Mouse (Mus musculus) lung, postnatal 0 days (tissue): ENCODE measurements around the gene Bcap29. TPM values are rescaled to one million over a fixed set of nuclear protein-coding genes. Genes with fewer than 3 reads are reported as not detected.
"Not testable (repeated sequence)": the region's sequence is repeated elsewhere in the genome, so short reads cannot be mapped to it uniquely, and the experiment has no call there.

Experiments
- ATAC-seq: fragments of 200-750 bp; cut with Nextera tagmentation; 2 replicates; pipeline ENCODE4 v1.8.0; 2017; ENCODE audit warnings: moderate library complexity
- DNase-seq: peaks from one replicate; pipeline ENCODE4 v3.0.0-alpha.2; 2016; ENCODE audit warnings: low spot score
- H3K27ac ChIP-seq: fragments of 300-500 bp; sonication (generic); 2 replicates; pipeline ENCODE4 v1.5.1; 2014; ENCODE audit warnings: antibody characterized with exemption, mild to moderate bottlenecking, low read length, mixed read lengths
- H3K27me3 ChIP-seq: fragments of 300-500 bp; sonication (generic); replicated peaks from 2 replicates; pipeline ENCODE4 v1.6.1; 2014; ENCODE audit warnings: low read length, mixed read lengths; ENCODE audit not compliant: insufficient read depth
- H3K36me3 ChIP-seq: fragments of 300-500 bp; sonication (generic); 2 replicates; pipeline ENCODE4 v1.6.1; 2014; ENCODE audit warnings: low read length, mixed read lengths; ENCODE audit not compliant: insufficient read depth
- H3K4me1 ChIP-seq: fragments of 300-500 bp; sonication (generic); 2 replicates; pipeline ENCODE4 v1.6.1; 2014; ENCODE audit warnings: antibody characterized with exemption, low read depth, low read length, mixed read lengths; ENCODE audit not compliant: insufficient read depth
- H3K4me2 ChIP-seq: fragments of 300-500 bp; sonication (generic); replicated peaks from 2 replicates; pipeline ENCODE4 v1.6.1; 2014; ENCODE audit warnings: low read depth, mild to moderate bottlenecking, low read length, moderate library complexity, mixed read lengths
- H3K4me3 ChIP-seq: fragments of 300-500 bp; sonication (generic); 2 replicates; pipeline ENCODE4 v1.5.1; 2014; ENCODE audit warnings: low read depth, low read length
- H3K9ac ChIP-seq: fragments of 300-500 bp; sonication (generic); replicated peaks from 2 replicates; pipeline ENCODE4 v1.6.1; 2014; ENCODE audit warnings: low read depth, mild to moderate bottlenecking
- H3K9me3 ChIP-seq: fragments of 300-500 bp; sonication (generic); 2 replicates; pipeline ENCODE4 v1.6.1; 2016; ENCODE audit warnings: low read length, mixed read lengths
- CTCF ChIP-seq: IDR thresholded peaks from 2 replicates; pipeline ENCODE4 v1.5.1; 2016; ENCODE audit warnings: antibody characterized with exemption, mild to moderate bottlenecking
- EP300 ChIP-seq: IDR thresholded peaks from 2 replicates; pipeline ENCODE4 v1.6.1; 2016; ENCODE audit warnings: antibody characterized with exemption, mild to moderate bottlenecking, control low read depth
- WGBS: fragments of 180-500 bp; shearing (Covaris S2); extraction: QIAGEN DNeasy Blood & Tissue Kit; methylation state at CpG from one replicate; pipeline ENCODE4 v1.1.7; 2014; 5-methylcytosine and 5-hydroxymethylcytosine counted together
- polyA plus RNA-seq: library from polyadenylated mRNA; unstranded; fragments of >200 nt; fragmentation: Nextera tagmentation; extraction: Ambion mirVana; gene quantifications from 2 replicates; pipeline ENCODE4 v1.2.1, GENCODE M21; 2015

Gene Bcap29
- polyA plus RNA-seq, 1 experiment from 2014 or later, result 30.3 TPM

- Histone ChIP-seq H3K36me3 (no peaks in the 10 kb centered on the region), H3K4me3 (no peak overlapping the region), H3K9me3 (no peaks in the 10 kb centered on the region), H3K4me1 (no peaks in the 10 kb centered on the region), H3K9ac (no peak overlapping the region), H3K27ac (no peak overlapping the region), H3K27me3 (no peaks in the 10 kb centered on the region), H3K4me2 (peak overlapping the region; percentile 70; the same call in 1 of the 2 replicates)
- WGBS, result 71% methylated on average over 5 of the region's 5 CpGs
- ATAC-seq (no peak), DNase-seq (no peak)
- TF ChIP-seq CTCF (no peak), EP300 (no peak)
Observed at GRCm38 (mm10) chr12:31653611-31654010, 19.2 kb upstream of the Bcap29 start.

DNA sequence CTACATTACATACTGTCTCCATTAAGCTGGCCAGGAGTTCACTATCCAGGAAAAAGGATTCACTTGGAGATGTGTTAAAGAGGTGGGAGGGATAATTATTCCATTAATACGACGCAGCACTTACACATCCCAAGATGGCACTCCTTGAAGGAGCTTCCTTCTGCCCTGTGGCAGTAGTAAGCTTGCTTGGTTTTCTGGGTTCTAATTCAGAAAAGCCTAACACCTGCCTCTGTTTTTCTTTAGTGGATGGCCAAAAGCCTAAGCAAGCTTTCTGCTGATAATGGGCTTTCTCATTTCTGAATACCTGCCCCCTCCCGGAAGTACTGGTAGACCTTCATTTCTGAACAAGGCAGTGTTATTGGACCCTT lies 766 bp upstream of the Bcap29 start:
- peak overlapping the region; percentile 77; the same call in 1 of the 2 replicates for H3K4me2 ChIP-seq
- H3K9ac ChIP-seq, result no peak overlapping the region; the same call in 1 of the 2 replicates
- H3K27ac ChIP-seq, result no peak overlapping the region
- TF ChIP-seq CTCF, result no peak
- no peak for TF ChIP-seq EP300
- H3K4me3 ChIP-seq, result no peak overlapping the region
- DNase-seq, result no peak
- no peak for ATAC-seq
- H3K36me3 ChIP-seq, result no peaks in the 10 kb centered on the region
- H3K9me3 ChIP-seq, result no peaks in the 10 kb centered on the region
- no peaks in the 10 kb centered on the region for H3K27me3 ChIP-seq
- no peaks in the 10 kb centered on the region; the same call in 1 of the 2 replicates for H3K4me1 ChIP-seq
- 94% methylated on average over 3 of the region's 3 CpGs for WGBS

DNA sequence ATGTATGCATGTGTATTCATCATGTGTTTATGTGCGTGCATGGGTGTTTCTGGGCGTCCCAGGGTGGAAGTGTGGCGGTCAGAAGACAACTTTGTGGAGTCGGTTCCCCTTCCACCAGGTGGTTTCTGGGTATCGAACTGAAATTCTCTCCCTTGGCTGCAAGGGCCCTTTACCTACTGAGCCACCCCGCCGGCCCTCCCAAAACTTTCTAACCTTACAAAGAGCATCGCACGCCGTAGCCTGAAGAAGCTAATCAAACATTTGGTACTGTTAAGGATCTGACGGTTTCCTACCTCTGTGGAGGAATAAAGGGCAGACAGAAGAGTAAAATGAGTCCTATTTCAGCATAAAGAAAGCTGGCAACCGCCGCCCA lies 502 bp downstream of the Bcap29 start:
- 9% methylated on average over 13 of the region's 13 CpGs for WGBS

DNA sequence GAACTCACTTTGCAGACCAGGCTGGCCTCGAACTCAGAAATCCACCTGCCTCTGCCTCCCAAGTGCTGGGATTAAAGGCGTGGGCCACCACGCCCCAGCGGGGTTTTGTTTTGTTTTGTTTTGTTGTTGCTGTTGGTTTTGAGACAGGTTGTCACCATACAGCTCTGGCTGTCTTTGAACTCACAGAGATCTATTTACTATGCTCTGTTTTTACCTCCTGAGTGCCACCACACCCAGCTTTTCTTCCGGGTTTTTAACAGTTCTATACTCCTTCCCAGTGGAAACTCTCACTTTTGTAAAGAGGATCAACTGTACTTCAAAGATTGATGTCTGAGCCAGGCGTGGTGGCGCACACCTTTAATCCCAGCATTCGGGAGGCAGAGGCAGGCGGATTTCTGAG lies 6.1 kb downstream of the Bcap29 start:
- not testable (repeated sequence) for H3K4me3 ChIP-seq, H3K4me1 ChIP-seq, H3K27ac ChIP-seq, H3K36me3 ChIP-seq, ATAC-seq, DNase-seq, H3K27me3 ChIP-seq, H3K9ac ChIP-seq, H3K4me2 ChIP-seq, H3K9me3 ChIP-seq
- WGBS, result 91% methylated on average over 9 of the region's 9 CpGs

More for the DNA sequence above, 502 bp downstream of the Bcap29 start:
- H3K27ac ChIP-seq, result peak overlapping the region; percentile 68; the same call in 1 of the 2 replicates
- H3K27me3 ChIP-seq, result no peaks in the 10 kb centered on the region
- H3K9me3 ChIP-seq, result no peaks in the 10 kb centered on the region
- no peak for TF ChIP-seq CTCF
- TF ChIP-seq EP300, result no peak
- H3K4me1 ChIP-seq, result no peaks in the 10 kb centered on the region; the same call in 1 of the 2 replicates
- H3K36me3 ChIP-seq, result no peaks in the 10 kb centered on the region
- peak overlapping the region; percentile 56 for H3K4me3 ChIP-seq
- H3K9ac ChIP-seq, result peak overlapping the region; percentile 68
- peak overlapping the region; percentile 77 for H3K4me2 ChIP-seq
- peak; percentile 53 for ATAC-seq
- peak; percentile 40 for DNase-seq

DNA sequence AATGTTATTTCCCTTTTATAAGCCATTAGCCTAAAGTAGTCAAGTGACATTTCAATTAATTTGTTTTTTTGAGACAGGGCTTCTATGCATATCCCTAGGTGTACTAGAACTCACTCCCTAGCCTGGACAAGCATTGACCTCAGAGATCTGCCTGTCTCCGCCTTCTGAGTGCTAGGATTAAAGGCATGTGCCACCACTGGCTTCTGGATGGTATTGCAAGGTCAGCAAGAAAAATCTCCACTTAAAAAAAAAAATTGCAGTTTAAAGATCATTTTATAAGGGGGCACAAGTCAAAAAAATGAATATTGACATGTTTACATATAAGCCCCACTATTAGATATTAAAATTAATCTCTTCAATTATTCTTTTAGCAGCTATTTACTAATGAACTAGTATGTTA lies 9.4 kb downstream of the Bcap29 start:
- ATAC-seq (no peak), DNase-seq (no peak)
- Histone ChIP-seq H3K9me3 (no peaks in the 10 kb centered on the region), H3K36me3 (0 out of 2 replicates have a peak, but pooled peaks cover 6% of the 10 kb centered on the region), H3K9ac (no peak overlapping the region), H3K4me1 (no peaks in the 10 kb centered on the region), H3K4me2 (no peak overlapping the region), H3K27me3 (no peaks in the 10 kb centered on the region), H3K27ac (no peak overlapping the region), H3K4me3 (no peak overlapping the region)
- WGBS, result 90% methylated on average over 1 of the region's 1 CpGs
- TF ChIP-seq CTCF, result no peak

DNA sequence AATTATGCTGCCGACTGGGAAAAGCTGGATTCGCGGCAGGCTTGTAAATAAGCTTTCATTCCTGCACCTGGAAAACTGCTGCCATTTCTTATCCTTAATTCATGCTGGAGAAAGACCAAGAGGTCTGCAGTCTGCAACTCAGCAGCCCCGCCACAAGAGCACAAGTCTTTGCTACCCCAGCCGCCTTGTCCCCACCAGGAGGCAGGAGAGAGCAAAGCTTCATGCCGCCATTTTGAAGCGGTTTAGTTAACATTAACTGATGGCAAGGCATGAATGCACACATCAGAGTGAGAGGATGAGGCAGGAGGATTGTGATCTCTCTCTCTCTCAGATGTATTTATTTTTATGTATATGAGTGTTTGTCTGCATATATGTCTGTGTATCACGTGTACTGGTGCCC lies 14.4 kb downstream of the Bcap29 start:
- no peaks in the 10 kb centered on the region for H3K4me1 ChIP-seq
- H3K9me3 ChIP-seq, result no peaks in the 10 kb centered on the region
- H3K27ac ChIP-seq, result no peak overlapping the region
- no peak for DNase-seq
- no peak overlapping the region for H3K4me2 ChIP-seq
- ATAC-seq, result no peak
- 77% methylated on average over 8 of the region's 8 CpGs for WGBS
- no peaks in the 10 kb centered on the region for H3K27me3 ChIP-seq
- H3K9ac ChIP-seq, result no peak overlapping the region
- 0 out of 2 replicates have a peak, but pooled peaks cover 3% of the 10 kb centered on the region for H3K36me3 ChIP-seq
- TF ChIP-seq CTCF (peak; percentile 27), EP300 (no peak)
- H3K4me3 ChIP-seq, result no peak overlapping the region

DNA sequence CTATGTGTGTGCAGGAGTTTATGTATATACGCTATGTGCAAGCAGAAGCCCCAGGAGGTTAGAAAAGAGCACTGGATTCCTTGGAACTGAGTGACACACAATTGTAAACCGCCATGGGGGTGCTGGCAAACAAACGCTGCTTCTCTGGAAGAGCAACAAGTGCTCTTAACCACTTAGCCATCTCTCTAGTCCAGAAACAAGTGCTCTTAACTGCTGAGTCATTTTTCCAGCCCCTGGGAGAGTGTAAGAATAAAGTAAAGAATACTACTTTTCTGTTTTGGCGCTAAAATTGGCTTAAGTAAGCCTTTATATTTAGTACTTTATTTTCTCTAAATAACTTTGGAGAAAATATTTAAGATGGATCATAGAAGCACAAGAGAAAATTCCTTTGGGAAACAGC lies 21.1 kb downstream of the Bcap29 start:
- TF ChIP-seq EP300 (peak; percentile 83), CTCF (no peak)
- H3K9ac ChIP-seq, result no peak overlapping the region
- H3K27me3 ChIP-seq, result no peaks in the 10 kb centered on the region
- no peak overlapping the region for H3K4me2 ChIP-seq
- peak; percentile 76 for ATAC-seq
- 0 out of 2 replicates have a peak, but pooled peaks cover 3% of the 10 kb centered on the region for H3K36me3 ChIP-seq
- no peak overlapping the region for H3K27ac ChIP-seq
- H3K4me1 ChIP-seq, result no peaks in the 10 kb centered on the region
- H3K9me3 ChIP-seq, result no peaks in the 10 kb centered on the region
- WGBS, result 55% methylated on average over 4 of the region's 4 CpGs
- H3K4me3 ChIP-seq, result no peak overlapping the region
- DNase-seq, result peak; percentile 74
